Mouse (Mus musculus) testis, adult 2 months (tissue): Measurements from ENCODE around the gene Rnf111.

Experiments used
- CTCF ChIP-seq: fragments of 200-500 bp; IDR thresholded peaks from 2 replicates; pipeline ENCODE4 v1.5.1; 2012; ENCODE audit warnings: low read depth, mild to moderate bottlenecking, inconsistent platforms, low read length, moderate library complexity; ENCODE audit not compliant: control insufficient read depth, insufficient read depth, insufficient replicate concordance
- POLR2A ChIP-seq: fragments of 200-500 bp; IDR thresholded peaks from 2 replicates; pipeline ENCODE4 v1.6.1; 2012; ENCODE audit warnings: low read depth, mild to moderate bottlenecking, inconsistent platforms, low read length, moderate library complexity; ENCODE audit not compliant: control insufficient read depth

DNA sequence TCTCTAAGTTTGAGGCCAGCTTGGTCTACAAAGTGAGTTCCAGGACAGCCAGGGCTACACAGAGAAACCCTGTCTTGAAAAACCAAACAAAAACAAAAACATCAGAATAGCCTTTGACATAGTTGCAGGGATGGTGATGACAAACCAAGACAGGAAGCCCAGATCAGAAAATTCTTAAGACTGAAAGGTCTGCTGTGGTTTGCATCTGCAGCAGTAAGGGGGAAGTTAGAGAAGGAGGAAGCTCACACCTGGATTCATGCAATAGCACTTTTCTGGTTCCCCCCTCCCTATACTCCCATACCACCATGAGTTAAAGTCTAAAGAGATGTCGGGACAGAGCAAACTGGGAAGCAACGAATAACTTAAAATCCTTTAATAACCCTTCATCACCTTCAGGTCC lies 2.7 kb upstream of the Rnf111 start:
- TF ChIP-seq POLR2A: no peak
- no peak for TF ChIP-seq CTCF
